Mouse (Mus musculus) midbrain, embryonic 13.5 days (tissue): ENCODE measurements around the gene Pde4a. TPM values are rescaled to one million over a fixed set of nuclear protein-coding genes. Genes with fewer than 3 reads are reported as not detected.

ENCODE experiments used
- ATAC-seq: fragments of 200-750 bp; cut with Nextera tagmentation; 2 replicates; pipeline ENCODE4 v1.8.0; 2017; ENCODE audit warnings: mild to moderate bottlenecking, moderate TSS enrichment, moderate library complexity
- H3K27ac ChIP-seq: fragments of 300-500 bp; sonication (generic); 2 replicates; pipeline ENCODE4 v1.5.1; 2015; ENCODE audit warnings: inconsistent platforms, mild to moderate bottlenecking, moderate library complexity
- H3K27me3 ChIP-seq: fragments of 300-500 bp; sonication (generic); 2 replicates; pipeline ENCODE4 v1.6.1; 2015; ENCODE audit warnings: mild to moderate bottlenecking, inconsistent platforms
- H3K36me3 ChIP-seq: fragments of 300-500 bp; sonication (generic); 2 replicates; pipeline ENCODE4 v1.6.1; 2015; ENCODE audit warnings: mild to moderate bottlenecking, inconsistent platforms
- H3K4me1 ChIP-seq: fragments of 300-500 bp; sonication (generic); replicated peaks from 2 replicates; pipeline ENCODE4 v1.6.1; 2015; ENCODE audit warnings: inconsistent platforms
- H3K4me2 ChIP-seq: fragments of 300-500 bp; sonication (generic); replicated peaks from 2 replicates; pipeline ENCODE4 v1.6.1; 2015; ENCODE audit warnings: moderate library complexity, mild to moderate bottlenecking, inconsistent platforms
- H3K4me3 ChIP-seq: fragments of 300-500 bp; sonication (generic); replicated peaks from 2 replicates; pipeline ENCODE4 v1.5.1; 2015; ENCODE audit warnings: mild to moderate bottlenecking, inconsistent platforms
- H3K9ac ChIP-seq: fragments of 300-500 bp; sonication (generic); replicated peaks from 2 replicates; pipeline ENCODE4 v1.6.1; 2015; ENCODE audit warnings: mild to moderate bottlenecking, inconsistent platforms
- H3K9me3 ChIP-seq: fragments of 300-500 bp; sonication (generic); 2 replicates; pipeline ENCODE4 v1.6.1; 2016; ENCODE audit warnings: mild to moderate bottlenecking, inconsistent platforms
- WGBS: fragments of 180-500 bp; shearing (Covaris S2); methylation state at CpG from one replicate; pipeline ENCODE4 v1.1.7; 2015; 5-methylcytosine and 5-hydroxymethylcytosine counted together
- polyA plus RNA-seq: library from polyadenylated mRNA; unstranded; fragments of >200 nt; fragmentation: Nextera tagmentation; extraction: Ambion mirVana; gene quantifications from 2 replicates; pipeline ENCODE4 v1.2.1, GENCODE M21; 2015

The Pde4a gene
- polyA plus RNA-seq, 1 experiment from 2014 or later = 20.2 TPM

DNA sequence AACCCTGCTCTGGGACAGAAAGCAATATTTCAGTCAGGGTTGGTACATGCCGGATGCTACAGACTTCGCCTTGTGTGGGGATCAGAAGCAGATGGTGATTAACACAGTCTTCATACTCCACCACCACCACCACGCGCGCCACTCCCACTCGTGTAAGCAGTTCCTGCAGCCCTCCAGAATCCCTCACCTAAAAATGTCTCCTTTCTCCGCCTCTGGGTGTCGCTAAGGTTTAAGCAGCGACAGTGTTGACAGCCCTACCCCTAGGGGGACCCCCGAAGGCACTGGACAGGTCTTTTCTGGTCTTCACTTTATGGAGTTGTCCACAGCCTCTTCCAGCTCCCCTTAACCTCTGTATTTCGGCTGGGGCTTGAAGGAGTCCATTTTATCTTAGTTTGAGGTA, 12.8 kb upstream of the Pde4a start:
- no peak overlapping the region for H3K9ac ChIP-seq
- peaks cover 34% of the 10 kb centered on the region for H3K4me1 ChIP-seq
- no peaks in the 10 kb centered on the region for H3K36me3 ChIP-seq
- no peak overlapping the region for H3K4me3 ChIP-seq
- peak overlapping the region; percentile 42 for H3K4me2 ChIP-seq
- WGBS = 3% methylated on average over 11 of the region's 11 CpGs
- H3K27me3 ChIP-seq = peaks cover 15% of the 10 kb centered on the region
- H3K9me3 ChIP-seq = no peaks in the 10 kb centered on the region
- H3K27ac ChIP-seq = no peak overlapping the region
- no peak for ATAC-seq

DNA sequence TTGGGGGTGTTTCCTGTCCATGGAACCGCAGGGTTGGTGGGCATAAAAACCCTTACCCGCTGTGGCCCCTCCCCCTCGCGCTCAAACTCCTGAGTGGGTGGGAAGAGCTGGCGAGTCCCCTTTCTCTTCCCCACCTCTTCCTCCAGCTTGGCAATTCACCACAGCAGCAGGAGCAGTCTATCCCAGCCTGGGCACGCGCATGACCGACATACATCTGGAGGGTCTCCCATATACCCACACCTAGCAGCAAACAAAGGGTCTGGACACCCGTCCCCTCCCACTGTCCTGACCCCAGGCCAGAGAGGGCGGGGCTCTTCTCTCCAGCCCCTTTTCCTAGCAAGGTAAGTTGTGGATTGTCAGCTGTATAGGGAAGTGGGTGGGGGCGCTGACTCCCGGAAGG, 12.2 kb upstream of the Pde4a start:
- no peaks in the 10 kb centered on the region for H3K9me3 ChIP-seq
- H3K4me3 ChIP-seq = peak overlapping the region; percentile 14; the same call in 1 of the 2 replicates
- peaks cover 27% of the 10 kb centered on the region for H3K4me1 ChIP-seq
- H3K9ac ChIP-seq = 0 out of 2 replicates have a peak overlapping the region, but pooled peaks have one; percentile 28
- H3K27me3 ChIP-seq = peaks cover 15% of the 10 kb centered on the region
- WGBS = 7% methylated on average over 12 of the region's 12 CpGs
- H3K4me2 ChIP-seq = peak overlapping the region; percentile 42
- no peak overlapping the region for H3K27ac ChIP-seq
- no peaks in the 10 kb centered on the region for H3K36me3 ChIP-seq
- ATAC-seq = no peak

DNA sequence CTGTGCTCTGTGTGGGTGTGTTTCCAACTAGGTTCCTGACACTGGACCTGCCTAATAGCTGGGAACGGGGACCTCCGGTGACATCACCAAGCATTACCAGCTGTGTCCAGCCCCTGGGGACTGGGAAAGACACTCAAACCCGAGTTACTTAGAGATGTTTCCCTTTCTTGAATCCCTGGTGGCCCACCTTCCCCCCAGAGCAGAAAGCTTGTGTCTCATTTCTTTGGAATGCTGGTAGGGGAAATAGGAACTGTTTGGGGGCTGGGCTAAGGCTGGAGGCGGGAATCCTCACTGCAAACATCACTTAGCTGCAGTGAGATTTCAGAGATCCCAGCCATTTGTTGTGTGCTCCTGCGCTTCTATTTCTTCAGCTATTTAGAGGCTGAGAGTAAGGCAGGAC, 11.7 kb upstream of the Pde4a start:
- 22% methylated on average over 5 of the region's 5 CpGs for WGBS
- Histone ChIP-seq H3K4me1 (peaks cover 22% of the 10 kb centered on the region), H3K9me3 (no peaks in the 10 kb centered on the region), H3K36me3 (no peaks in the 10 kb centered on the region), H3K27me3 (peaks cover 15% of the 10 kb centered on the region), H3K4me3 (peak overlapping the region; percentile 14; the same call in 1 of the 2 replicates), H3K9ac (0 out of 2 replicates have a peak overlapping the region, but pooled peaks have one; percentile 28), H3K27ac (no peak overlapping the region), H3K4me2 (peak overlapping the region; percentile 42)
- no peak for ATAC-seq

DNA sequence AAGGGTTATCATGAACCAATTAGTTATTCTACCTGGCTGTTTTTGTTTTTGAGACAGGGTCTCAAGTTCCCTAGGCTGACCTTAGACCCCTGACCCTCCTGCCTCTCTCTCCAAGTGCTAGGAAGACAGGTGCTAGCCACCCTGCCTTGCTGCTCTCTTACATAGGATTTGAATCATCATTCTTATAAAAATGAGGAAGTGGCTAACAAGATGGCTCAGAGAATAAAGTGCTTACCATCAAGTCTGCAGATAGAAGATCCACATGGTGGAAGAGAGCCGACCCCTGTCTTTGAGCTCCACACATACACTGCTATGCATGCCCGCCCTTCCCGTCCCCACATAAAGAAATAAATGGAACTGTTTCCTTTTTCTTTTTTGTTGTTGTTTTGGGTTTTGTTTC, 10.7 kb upstream of the Pde4a start:
- no peak overlapping the region for H3K4me2 ChIP-seq
- peaks cover 15% of the 10 kb centered on the region for H3K27me3 ChIP-seq
- 94% methylated on average over 3 of the region's 3 CpGs for whole genome bisulfite sequencing
- no peaks in the 10 kb centered on the region for H3K36me3 ChIP-seq
- H3K4me1 ChIP-seq = peaks cover 17% of the 10 kb centered on the region
- no peak overlapping the region for H3K9ac ChIP-seq
- no peak overlapping the region for H3K27ac ChIP-seq
- no peaks in the 10 kb centered on the region for H3K9me3 ChIP-seq
- no peak for ATAC-seq
- H3K4me3 ChIP-seq = no peak overlapping the region

DNA sequence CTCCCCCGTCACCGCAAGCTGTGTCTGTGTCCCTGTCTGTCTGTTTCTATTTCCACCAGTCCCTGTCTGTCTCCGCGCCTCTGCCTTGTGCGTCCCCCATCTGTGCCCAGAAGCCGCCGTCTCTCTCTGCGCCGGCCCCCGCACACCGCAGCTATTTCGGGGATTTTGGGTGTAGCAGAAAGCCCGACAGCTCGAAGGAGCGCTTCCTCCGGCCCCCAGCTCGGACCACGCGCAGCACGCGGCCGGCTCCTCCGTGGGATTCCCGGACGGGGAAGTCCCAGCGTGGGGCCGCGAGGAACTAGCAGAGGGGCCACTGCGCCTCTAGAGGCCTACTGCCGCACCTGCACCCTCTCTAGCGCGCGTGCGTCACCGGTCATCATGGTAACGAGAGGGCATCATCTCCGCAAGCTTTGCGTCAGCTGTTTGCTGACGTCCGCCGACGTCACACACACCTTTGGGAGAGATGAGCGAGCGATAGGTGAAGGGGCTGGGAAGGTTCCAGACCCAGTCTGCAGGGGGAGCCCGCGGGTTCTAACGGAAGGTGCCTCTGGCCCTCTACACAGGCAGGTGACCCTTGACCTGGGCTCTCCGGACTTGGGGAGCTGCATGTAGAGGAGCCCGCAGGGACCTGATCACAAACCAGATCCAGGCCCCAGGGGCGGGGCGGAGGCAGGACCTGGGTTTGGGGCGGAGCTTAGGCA, 4.2 kb upstream of the Pde4a start:
- peak; percentile 59 for ATAC-seq
- peak overlapping the region; percentile 56 for H3K4me3 ChIP-seq
- H3K36me3 ChIP-seq = no peaks in the 10 kb centered on the region
- no peaks in the 10 kb centered on the region for H3K9me3 ChIP-seq
- 1% methylated on average over 52 of the region's 52 CpGs for WGBS
- H3K27me3 ChIP-seq = peaks cover 49% of the 10 kb centered on the region
- H3K4me2 ChIP-seq = peak overlapping the region; percentile 76
- no peak overlapping the region for H3K27ac ChIP-seq
- peaks cover 31% of the 10 kb centered on the region for H3K4me1 ChIP-seq
- H3K9ac ChIP-seq = peak overlapping the region; percentile 72

DNA sequence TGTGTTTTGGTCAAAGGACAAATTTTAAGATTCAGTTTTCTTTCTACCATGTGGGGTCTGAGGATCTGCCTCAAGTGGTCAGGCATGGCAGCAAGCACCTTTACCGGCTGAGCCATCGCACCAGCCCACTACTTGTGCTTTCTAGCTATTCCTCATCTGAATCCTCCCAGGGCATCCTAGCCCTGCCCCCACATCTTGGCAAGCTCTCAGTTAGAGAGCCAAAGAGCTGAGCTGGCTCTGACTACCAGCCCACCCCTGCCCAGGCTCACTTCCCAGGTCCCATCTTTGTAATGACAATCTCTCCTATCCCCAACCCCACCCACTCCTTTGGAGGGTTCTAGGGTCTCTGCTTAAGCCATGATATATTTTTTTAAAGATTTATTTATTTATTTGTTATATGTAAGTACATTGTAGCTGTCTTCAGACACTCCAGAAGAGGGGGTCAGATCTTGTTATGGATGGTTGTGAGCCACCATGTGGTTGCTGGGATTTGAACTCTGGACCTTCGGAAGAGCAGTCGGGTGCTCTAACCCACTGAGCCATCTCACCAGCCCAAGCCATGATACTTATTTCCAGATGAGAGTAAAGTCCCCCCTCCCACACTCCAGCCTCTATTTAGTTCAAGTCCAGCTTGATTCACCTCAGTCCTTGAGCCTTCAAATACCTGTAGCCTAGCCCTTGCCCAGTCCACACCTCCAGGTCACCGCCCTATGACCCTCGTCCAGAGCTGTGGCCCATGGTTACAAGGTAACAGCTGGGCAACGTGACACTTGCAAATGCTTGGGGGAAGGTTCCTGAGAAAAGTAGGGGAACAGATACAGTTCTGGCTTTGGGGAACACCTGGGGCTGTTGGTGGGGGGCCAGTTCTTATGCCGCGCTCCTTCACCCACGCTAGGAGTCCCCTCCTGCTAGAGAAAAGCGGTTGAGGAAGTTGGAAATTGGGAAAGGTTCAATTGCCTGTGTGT, 2.1 kb upstream of the Pde4a start:
- Histone ChIP-seq H3K27me3 (peaks cover 69% of the 10 kb centered on the region), H3K36me3 (no peaks in the 10 kb centered on the region), H3K4me3 (no peak overlapping the region), H3K27ac (no peak overlapping the region), H3K9me3 (no peaks in the 10 kb centered on the region), H3K4me1 (peaks cover 41% of the 10 kb centered on the region), H3K9ac (no peak overlapping the region), H3K4me2 (no peak overlapping the region)
- 35% methylated on average over 11 of the region's 11 CpGs for WGBS
- ATAC-seq = no peak

DNA sequence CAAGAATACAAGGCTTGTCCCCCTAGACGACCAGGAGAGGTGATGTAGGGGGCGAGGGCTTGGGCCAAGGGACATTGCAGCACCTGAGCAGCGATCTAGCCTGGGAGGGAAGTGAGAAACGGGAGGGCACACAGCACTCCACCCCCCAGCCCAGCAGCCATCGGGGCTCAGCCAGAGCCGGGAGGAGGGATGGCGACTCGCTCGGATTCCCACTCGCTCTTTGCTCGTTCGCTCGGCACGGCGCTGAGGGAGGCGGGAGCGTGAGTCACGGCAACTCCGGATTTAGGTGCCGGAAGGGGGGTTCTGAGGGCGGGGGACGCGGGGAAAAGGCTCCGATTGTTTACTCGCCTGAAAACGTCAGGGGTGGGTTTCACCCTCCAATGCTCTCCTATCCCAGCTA, 1.4 kb upstream of the Pde4a start:
- Histone ChIP-seq H3K9ac (no peak overlapping the region), H3K4me3 (peak overlapping the region; percentile 9; the same call in 1 of the 2 replicates), H3K9me3 (no peaks in the 10 kb centered on the region), H3K4me2 (peak overlapping the region; percentile 66), H3K4me1 (peaks cover 48% of the 10 kb centered on the region), H3K27ac (no peak overlapping the region), H3K27me3 (peaks cover 74% of the 10 kb centered on the region), H3K36me3 (no peaks in the 10 kb centered on the region)
- 2% methylated on average over 26 of the region's 26 CpGs for WGBS
- no peak for ATAC-seq

DNA sequence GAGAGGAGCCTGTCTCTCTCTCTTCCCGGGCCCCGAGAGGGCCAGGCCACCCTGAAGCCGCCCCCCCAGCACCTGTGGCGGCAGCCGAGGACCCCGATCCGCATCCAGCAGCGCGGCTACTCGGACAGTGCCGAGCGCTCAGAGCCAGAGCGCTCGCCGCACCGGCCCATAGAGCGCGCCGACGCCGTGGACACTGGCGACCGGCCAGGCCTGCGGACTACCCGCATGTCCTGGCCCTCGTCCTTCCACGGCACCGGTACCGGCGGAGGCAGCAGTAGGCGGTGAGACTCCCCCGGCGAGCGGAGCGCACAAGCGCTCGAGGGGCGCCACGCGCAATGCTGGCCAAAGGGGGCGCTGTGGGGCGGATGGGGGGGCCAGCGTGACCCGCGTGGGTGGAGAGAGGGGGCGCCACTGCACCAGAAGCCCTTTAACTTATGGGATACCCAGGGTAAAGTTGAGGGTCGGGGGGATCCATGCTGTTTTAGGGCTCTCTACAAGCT, 488 bp downstream of the Pde4a start:
- Histone ChIP-seq H3K9me3 (no peaks in the 10 kb centered on the region), H3K27ac (no peak overlapping the region), H3K4me3 (peak overlapping the region; percentile 44), H3K4me2 (peak overlapping the region; percentile 66), H3K9ac (peak overlapping the region; percentile 54), H3K27me3 (peaks cover 74% of the 10 kb centered on the region), H3K4me1 (peaks cover 46% of the 10 kb centered on the region), H3K36me3 (no peaks in the 10 kb centered on the region)
- no peak for ATAC-seq
- WGBS = 2% methylated on average over 47 of the region's 47 CpGs

DNA sequence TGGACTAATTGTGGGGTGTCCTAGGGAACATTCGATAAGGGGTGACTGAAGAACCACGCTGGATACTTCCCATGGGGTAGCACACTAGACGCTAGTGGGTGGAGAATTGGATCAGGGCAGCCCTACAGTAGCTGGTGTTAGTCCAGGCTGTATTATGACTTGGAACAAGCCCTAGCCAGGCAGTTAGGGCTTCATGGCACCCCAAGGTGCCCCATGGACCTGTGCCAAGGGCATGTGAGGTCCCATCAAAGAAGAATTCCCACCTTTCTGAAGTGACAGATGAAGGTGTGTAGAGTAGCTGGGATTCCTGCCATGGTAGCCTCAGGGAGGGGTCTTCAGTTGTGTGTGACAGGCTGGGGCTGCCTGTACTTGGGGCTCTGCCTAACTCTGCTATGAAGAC, 1.0 kb downstream of the Pde4a start:
- 39% methylated on average over 3 of the region's 3 CpGs for WGBS
- Histone ChIP-seq H3K36me3 (no peaks in the 10 kb centered on the region), H3K27me3 (peaks cover 73% of the 10 kb centered on the region), H3K4me1 (peaks cover 42% of the 10 kb centered on the region), H3K9ac (no peak overlapping the region), H3K9me3 (no peaks in the 10 kb centered on the region), H3K4me2 (peak overlapping the region; percentile 66), H3K27ac (no peak overlapping the region), H3K4me3 (peak overlapping the region; percentile 44)
- ATAC-seq = no peak

DNA sequence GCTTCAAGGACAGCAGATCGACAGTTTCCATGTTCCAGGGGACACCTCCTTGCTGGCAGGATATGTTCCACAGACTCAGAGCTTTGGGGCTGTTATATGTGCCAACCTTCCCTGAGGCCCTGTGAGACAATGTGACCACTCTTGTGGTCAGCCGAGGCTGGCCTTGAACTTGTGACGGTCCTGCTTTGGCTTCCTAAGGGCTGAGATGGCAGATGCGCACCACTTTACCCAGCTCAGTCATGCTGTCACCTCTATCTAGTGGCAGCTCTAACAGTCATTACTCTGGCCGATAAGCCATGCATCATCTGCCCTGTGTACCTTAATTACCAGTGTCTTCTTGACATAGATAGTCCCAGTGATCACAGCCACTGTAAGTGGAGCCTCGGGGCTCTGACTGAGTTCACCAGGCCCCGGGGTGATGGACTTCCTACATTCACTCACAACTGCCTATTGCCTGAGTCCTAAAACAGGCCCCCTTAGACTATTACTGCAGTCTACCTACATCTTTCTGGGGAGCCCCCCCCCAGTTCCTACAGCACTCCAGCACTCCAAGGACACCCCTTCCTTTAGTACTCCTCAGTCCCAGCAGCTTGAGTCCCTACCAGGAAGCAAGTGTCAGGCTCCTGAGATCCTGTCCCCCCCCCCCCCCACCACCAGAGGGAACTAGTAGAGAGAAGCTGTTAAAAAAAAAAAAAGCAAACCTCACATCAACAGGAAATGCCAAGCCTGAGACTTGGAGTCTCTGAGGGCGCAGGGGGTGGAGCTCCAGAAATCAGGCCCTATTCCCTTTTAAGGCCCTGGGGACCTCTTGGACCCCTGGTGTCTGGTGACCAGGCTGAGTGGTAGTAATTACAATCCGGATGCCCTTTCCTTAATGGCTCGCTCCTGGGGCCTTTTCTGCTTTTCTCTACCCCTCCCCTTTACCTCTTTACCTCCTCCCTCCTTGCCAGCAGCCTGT, 1.9 kb downstream of the Pde4a start:
- H3K36me3 ChIP-seq = no peaks in the 10 kb centered on the region
- no peak overlapping the region for H3K4me3 ChIP-seq
- no peak for ATAC-seq
- H3K9me3 ChIP-seq = no peaks in the 10 kb centered on the region
- H3K4me1 ChIP-seq = peaks cover 40% of the 10 kb centered on the region
- 0 out of 2 replicates have a peak overlapping the region, but pooled peaks have one; percentile 44 for H3K9ac ChIP-seq
- H3K27me3 ChIP-seq = peaks cover 64% of the 10 kb centered on the region
- H3K4me2 ChIP-seq = no peak overlapping the region
- H3K27ac ChIP-seq = peak overlapping the region; percentile 14; the same call in 1 of the 2 replicates
- WGBS = 70% methylated on average over 10 of the region's 10 CpGs
